Mouse (Mus musculus): ENCODE measurements at regions not wholly inside any gene's neighbourhood (a gene's known extent, or its start where the extent isn't known, plus 50 kb on each side); places are given as distances from the start of the nearest gene placed in this dataset.

DNA sequence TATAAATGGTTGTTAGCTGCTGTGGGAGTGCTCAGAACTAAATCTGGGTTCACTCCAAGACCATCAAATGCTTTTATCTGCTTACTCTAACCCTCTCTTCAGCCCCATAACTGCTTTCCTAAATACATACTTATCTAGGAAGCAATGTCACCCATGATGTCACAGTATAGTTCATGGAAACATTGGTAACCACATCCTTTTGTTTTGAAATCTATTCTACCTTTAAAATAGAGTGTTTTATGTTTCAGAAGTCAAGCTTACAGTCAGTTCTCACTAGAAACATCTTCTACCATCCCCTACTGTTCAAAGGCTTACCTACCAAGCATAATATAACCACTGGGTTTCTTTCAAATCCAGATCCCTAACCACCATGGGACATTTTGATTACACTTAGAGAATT is 436.4 kb upstream of the Intu start:
- DNase-seq: no peak

DNA sequence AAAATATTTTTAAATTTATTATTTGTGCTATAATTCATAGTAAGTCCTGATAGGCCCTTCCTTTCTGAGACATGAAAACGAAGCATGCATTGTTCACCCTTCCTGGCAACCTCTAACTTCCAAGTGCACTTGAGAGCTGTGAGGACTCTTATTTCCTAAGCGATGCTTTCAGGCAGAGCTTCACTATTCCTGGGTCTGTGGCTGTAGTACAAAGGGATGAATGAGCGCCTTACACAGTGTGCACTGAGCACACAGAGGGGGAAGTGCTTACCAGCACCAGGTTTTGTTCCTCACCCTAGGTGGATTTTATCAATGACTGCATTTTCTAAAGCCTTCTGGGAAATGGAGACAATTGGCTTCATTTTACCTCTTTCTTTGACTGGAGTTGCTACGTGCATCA is 428.4 kb upstream of the Intu start:
- DNase-seq: no peak

DNA sequence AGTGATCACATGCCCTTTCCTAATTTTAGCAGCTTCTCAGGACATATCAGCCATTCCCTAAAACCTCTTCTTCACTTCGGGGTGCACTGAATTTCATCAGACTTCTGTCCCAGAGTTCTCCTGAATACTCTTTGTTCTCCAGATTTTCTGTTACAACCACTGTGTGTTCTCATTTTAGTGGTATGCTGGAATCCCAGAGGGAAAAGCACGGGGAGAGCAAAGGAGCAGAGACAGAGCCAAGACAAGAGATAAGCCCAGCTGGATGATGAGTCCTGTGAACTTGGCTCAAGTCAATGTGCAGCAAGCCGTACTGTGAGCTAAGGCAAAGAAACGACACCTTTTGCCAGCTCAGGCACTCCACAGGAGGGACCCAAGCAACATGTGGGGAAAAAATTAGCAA is 416.3 kb upstream of the Intu start:
- no peak for DNase-seq

DNA sequence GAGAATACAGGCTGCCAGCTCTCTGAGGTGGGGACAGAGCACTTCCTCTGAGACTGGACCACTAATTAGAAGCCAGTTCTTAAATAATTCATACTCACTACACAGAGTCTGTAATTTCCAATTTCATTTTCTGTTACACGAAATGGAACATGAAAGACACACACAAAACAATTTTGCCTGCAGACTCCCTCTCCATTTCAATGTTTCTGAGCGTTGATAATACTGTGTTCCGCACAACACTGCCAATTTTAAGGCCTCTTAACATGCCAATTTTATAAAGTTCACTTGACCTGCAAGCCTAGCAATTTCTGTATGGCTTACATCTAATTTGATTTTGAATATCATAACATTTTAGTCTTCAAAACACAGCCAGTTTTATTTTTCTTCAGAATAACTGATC is 412.5 kb upstream of the Intu start:
- DNase-seq: no peak

DNA sequence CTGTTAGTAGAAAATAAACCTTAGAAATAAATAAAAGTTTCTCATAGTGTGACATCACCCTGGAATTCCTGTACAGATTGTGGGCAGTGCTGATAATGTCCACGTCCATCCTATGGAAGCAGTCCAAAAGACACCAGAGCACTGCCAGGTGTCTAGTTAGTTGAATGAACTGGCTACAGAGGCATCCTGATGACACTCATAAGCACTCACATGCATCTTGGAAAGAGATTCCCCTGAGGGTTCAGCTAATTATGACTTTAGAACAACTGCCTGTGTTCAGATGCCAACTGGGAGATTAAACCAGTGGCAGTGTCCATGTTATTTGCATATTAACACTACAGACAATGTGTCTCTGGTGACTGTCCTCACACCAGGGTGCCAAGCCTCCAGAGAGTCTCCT is 411.6 kb upstream of the Intu start:
- DNase-seq: no peak

DNA sequence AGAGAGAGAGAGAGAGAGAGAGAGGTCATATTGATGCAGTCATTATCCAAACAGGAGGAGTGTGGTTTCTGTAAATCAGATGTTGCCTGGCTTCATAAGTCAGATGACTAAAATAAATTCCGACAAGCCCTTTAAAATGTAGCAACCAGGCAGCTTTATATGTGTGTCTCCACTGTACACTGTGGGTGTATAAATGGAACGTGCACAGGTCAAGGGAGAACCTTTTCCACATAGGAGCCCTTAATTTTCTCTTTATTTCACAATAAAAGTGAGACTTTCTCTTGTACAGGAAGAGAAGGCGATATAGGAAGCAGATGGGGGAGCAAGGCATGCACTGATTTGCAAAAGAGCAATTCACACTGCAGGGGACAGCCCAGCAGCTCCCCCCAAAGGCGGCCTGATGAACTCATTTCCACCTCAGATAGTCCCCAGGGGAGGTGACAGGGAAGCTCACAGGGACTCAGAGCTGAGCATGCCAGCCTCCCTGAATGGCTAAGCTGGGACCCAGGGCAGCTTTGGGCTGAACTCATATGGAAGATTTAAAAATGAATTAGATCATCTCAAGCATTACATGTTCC is 410.7 kb upstream of the Intu start:
- no peak for DNase-seq

DNA sequence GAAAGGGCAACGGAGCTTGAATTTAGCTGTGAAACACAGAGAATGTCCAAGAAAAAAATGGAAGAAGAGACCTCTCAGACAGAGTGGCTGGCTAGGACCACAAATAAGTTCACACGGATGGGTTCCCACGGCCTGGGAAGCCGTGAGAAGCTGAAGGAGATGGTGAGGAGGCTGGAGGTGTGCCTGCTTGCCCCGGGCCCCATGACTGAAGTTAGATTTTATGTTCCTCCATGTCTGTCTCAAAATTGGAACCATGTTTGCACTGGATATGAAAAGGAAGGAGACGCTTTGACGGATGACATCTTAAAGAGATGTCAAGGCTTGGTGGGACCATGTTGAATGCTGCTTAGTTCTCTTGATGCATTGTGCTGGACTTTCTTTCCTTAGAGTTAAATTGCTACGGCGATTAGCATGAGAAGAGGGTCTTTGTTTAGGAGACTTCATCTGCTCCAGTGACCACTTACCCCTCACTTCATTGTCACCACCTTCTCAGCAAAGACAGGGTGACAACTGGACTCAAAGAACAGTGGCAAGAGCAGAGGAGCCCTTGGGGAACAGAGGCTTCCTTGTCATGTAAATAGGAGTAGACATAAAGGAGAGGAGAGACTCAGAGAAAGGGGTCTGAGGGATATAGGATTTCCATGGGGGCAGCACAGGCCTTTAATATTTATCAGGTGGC is 407.4 kb upstream of the Intu start:
- no peak for DNase-seq

DNA sequence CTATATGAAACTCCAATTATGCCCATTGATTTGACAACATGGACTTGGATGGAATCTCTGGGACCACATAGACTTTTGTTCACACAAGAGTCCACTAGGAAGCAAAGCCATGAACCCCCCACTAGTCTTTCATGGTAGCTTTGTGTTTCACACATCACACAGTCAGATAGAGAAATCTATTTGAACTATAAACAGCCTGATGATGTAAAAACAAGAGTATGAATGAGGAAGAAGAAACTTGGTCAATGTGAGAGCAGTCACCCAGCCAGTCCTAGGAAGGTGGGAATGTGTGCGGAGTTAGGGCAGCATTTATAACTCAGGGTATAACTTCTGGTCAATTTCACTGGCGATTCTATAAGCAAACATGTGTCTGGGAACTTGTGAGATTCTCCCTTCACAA is 404.2 kb upstream of the Intu start:
- DNase-seq: no peak

DNA sequence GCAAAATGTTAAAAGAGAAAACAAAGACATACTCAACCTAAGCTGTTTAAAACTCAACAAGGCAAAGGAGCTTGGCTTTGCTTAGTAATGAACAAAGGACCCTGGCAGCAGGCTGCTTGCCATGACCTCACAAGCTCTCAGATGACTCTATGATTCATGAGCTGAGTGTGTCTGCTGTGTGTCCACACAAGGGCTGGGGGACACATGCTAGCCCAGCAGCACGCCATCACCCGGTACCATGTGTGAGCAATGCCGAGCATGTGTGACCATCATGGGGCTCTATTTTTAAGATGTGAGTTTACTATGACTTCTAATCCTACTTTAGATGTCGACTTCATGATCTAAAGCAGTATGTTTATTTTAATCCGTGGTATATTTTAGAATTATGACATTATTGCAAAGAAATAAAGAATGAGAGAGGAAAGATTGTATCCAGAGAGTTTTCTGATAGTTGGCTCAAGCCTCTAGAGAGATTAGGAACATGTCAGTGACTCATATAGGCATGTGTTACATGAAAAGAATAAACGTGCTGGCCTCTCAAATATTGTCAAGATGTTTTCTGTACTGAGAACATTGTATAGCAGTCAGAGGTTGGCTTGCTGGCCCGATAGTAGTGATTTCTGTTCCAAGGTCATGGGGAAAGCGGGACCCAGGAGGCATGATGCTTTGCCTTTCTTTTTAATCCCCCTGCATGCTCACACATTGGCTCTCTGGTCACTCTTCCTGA is 400.1 kb upstream of the Intu start:
- DNase-seq: no peak

DNA sequence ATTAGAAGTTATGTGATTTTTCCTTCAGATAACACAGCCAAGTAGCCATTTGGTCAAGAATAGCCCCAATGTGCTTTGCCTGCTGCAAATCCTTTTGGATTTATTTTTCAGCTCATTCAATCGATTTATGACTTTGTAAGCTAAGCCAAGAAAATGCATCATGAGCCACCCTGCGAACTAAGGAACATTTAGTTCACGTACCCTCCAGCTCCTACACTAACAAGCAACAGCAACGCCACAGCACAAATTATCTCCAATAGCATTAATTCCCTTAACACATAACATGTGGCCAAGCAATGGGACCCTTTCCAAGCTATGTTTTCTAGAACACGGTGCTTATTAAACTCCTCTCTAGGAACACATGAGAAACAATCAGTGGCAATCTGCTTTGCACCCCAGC is 392.4 kb upstream of the Intu start:
- no peak for DNase-seq

DNA sequence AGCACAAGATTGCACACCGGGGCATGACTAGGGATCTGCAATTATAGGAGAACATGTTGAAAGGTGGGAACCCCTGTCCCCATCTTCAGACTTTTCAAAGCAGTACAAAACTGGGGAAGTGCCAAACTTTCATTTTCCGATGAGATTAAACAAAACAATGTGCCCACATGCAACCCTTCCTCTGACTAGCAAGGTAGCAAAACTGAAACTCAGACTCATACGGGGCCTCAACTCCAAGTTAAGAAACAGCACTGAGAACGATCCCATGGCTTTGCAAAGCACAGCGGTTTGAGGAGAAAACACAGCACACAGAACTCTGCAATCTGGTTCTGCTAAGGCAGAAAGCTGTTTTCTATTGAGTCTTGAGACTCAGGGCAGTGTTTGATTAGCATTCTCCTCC is 388.9 kb upstream of the Intu start:
- no peak for DNase-seq

DNA sequence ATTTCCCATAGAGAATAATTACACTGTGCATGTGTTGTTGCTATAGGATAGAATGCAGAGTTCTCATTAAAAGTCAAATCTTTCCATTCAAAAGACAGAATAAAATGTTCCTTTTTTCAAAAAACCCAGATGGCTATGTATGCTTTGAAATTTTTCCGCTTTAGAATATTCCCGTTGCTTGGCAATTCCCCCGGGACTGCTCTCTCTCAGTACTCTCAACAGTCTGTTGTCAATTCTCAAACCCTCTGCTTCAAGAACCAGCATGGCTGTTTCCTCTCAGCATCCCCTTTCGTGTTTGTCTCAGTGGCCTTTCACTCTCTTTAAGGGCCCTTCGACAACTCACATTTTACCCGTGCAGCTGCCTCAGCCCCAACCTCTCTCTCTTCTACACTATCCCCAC is 372.5 kb upstream of the Intu start:
- no peak for DNase-seq

DNA sequence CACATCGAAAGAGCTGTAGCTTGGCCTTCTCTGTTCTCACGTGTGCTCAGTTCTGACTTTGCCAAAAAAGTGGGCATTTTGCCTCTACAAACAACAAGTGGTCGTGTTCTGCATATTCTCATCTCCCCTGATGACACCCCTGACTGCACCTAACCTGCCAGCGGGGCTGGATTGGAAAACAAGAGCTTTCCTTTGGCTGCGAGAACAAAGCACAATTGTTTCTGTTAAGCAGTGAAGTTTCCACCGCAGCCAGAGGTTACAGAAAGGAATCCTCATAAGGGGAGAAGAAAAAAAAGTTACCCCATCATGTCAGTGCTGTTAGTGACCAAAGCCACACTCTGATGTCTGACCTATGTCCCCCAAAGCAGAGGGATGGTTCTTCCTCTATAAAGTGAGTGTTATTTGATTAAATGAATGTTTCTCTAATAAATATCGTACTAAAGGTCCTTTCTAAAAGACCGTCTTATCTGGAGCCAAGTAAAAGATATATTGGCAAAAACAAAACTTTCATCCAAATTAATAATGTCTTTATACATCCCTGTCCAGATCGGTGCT is 371.4 kb upstream of the Intu start:
- DNase-seq: no peak

DNA sequence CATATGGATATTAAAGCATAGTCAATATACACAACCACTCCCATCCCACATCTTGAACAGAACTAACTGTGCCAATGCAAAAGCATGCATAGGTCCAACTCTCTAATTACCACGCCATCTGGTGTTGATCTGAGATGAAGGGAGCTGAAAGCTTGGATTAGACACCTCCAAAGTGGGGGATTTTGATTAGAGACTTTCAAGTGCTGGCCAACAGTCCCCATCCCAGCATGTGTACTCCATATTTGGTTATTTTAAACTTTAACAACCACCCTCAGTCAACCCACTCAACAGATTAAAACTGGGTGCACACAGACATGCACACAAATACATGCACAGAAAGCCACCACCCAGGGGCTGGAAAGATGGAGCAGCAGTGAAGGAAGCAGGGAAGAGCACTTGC is 366.9 kb upstream of the Intu start:
- DNase-seq: no peak

DNA sequence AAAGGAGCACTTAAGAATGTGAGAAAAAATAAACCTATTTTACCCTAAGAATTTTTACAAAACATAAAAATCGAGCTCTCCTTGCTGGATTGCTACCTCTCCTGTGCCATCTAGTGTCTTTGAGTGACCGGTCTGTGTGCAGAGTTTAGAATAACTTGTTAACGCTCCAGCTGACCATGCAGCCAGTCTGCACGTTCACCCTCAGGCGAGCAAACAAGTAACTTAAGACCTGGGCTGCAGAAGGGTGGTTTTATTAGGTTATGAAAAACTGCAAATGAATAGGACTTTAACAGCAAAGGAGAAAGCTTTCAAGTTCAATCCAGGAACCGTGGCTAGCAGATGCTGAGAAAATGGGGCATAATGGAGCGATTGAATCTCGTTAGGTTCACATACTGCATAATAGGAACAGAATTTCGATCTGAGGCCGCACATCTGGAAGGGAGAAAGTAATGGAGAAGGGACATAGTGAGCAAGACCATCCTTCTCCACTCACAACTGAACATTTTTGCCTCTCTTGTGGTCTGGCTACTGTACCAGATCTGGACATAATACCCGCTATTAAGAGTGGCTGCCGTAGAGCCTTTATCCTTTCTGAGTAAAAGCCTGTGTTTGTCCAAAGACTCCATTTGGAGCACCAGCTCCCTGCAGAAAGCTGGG is 363.0 kb upstream of the Intu start:
- DNase-seq: no peak

DNA sequence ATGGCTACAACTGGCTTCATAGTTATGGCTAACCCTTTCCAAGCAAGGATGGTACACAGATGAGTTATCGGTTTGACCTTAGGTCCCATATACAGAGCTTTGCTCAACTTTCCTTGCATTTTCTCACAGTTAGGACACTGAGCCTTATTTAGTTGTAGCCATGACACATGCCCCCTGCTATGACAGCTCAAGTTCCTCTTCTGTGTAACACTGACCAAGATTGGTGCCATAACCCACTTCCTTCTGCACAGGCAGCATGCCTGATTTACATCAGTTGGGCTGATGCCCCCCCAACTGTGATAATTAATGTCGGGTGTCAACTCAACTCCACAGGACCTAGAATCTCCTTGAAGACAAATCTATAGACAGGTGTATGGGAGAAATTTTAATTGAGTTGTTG is 361.5 kb upstream of the Intu start:
- DNase-seq: no peak

DNA sequence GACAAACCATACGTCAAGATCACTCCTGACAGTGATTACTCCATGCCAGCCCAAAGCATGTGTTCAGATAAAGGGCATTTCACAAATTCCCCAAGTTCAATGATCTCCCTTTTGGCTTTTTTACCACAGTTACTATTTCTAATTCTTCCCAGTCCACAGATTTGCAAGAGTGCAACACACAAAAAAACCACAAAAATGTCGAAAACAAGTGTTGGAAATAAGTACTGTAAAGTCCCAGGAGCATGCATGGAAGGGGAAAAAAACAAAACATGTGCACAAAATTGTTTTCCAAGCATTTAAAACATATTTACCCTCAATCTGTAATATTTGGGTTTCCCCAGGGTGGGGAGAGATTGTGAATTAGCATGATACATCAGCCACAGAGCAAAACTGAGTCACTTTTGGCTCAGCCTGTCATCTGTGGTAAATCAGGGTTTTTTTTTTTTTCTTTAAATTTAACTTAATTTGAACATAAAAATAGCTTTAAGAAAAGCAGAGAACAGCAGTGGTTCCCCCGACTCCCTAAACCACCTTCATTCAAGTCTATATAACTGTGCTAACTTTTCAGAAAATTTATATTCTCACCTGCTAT is 351.3 kb upstream of the Intu start:
- no peak for DNase-seq

DNA sequence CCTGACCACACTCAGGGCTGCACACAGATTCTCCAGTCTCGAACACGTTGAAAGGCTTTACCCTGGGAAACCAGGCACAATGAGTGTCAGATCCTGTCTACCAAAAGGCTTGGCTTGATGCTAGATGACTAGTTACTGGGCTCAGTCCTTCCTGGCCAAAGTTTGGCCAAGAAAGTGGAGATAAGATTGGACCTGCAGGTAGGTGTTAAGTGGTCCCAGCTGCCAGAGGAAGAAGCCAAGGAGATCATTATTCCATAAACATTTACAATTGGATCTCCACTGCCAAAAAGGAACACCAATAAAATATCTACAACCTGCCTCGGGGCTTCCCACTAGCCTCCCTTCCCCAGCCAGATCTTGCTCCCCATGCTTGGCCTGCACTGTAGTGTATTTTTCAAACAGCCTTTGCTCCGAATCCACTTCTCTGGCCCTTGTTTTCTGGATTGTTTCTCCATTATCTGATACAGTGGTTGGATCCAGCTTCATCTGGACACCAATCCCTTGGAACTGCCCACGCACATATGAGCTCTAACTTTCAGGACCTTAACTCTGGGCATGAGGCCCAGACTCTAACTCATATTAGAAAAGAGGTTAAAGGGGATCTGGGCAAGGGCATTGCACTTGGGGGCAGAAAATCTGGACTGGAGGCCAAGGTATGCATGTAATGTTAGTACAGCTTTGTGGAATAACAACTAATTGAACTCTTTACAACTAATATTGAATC is 345.3 kb upstream of the Intu start:
- no peak for DNase-seq

DNA sequence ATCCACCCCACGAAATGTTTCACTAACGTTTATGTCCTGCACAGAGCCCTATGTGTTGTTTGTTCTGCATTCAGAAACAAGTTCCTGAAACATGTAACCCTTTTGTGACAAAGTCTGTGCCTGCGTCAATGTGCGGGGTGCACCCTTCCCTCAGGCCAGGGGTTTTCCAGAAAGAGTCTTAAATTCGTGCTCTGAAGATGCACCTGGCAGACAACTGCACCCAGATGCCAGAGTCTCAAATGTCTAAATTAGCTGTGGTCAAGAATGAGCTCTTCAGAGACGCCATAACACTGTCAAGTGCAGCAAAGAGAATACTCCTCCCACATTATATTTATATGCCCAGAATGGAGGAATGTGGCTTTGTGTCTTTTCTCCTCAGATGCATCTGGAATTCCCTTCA is 341.6 kb upstream of the Intu start:
- DNase-seq: no peak

DNA sequence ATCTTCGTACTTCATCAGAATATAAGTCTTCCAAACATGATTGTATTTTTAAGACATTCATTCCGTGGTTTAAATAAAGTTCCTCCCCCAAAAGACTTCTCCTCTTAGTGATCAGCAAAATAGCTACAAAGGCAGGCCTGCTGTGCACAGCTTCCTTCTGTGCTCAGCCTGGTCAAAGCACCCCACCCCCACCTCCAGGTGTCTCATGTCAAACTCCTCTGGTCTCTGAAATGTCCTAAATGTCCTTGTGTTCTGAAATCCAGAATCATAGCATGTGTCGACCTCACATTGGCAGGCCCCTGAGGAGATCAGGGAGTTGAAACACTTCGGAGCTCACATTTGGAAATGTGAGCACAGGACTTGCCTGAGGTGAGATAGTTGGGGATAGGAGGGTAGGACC is 341.1 kb upstream of the Intu start:
- DNase-seq: no peak

DNA sequence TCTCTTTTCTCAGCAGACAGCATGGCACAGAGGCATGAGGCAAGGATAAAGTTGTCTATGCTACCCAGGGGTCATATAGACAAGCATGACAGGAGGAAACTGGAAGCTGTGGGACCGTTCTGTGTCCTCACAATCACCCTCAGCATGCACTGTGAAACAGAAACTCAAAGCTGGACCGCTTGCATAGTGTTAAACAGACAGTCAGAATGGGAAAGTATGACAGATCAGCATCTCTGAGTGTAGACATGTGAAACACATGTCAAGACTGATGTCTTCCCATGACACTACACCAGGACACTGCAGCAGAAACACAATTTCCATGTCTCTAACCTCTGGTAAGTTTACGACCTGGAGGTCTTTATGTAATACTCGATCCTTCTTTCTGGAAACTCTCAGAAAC is 330.9 kb upstream of the Intu start:
- no peak for DNase-seq

DNA sequence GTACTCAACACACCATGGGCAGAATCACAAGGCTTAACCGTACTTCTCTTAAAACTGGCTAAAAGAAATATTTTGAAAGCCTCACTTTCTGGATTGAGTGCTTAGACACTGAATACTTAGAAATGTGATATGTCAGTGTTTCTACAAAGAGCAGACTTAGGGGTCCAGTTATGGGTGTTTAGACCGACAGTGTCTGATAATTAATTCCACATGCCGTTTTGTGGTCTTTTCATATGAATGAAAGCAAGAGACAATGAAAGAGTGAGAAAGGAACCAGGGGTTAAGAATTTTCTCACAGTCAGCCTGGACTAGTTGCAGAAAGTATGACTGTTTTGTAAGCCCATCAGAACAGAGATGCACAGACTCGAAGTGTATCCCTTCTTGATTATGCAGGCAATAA is 324.8 kb upstream of the Intu start:
- no peak for DNase-seq

DNA sequence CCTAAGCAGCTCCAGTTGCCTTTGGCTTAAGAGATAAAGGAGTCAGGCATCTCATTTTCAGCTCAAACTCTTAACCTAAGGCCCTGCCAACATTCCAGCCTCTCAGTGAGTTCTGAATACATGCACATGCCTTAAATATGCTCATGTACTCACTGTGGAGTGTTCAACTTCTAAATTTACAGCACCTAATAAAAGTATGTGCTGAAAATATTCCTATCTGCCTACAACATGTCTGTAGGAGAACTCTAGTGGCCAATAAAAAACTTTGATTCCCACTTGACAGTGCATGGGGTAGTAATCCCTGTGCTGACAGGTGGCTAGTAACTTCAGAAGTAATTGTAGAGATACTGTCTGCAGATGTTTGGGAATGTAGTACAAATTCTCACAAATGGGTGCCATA is 319.3 kb upstream of the Intu start:
- DNase-seq: no peak

Data from cerebellum, adult 11-12 months (tissue).